Mouse (Mus musculus) urinary bladder, postnatal 25 days (tissue): ENCODE data around the gene Adgrv1.

ENCODE experiments used
- DNase-seq: peaks from one replicate; pipeline ENCODE4 v3.0.0; 2022; ENCODE audit warnings: low spot score

The Adgrv1 gene

GRCm38 (mm10) chr13:81045345-81045744 is 587.6 kb downstream of the Adgrv1 start:
- DNase-seq = no peak
